Mouse (Mus musculus): ENCODE data around the gene Mast2. TPM values are rescaled to one million over a fixed set of nuclear protein-coding genes. Genes with fewer than 3 reads are reported as not detected.

Mast2 gene
- total and polyA plus RNA-seq, 3 experiments, result 4.2 to 21.4 (median 11.1) TPM

- Histone ChIP-seq H3K4me3 (replicated peaks in 1 of 3; ENCODE audit: low read depth in 2 of 3, low read length in 2 of 3, poor library complexity in 1 of 3) (no peak overlapping the region), H3K9me3 (replicated peaks; ENCODE audit: low read length) (no peaks in the 10 kb centered on the region), H3K27me3 (replicated peaks) (no peaks in the 10 kb centered on the region), H3K4me2 (ENCODE audit: insufficient read depth, low read depth, poor library complexity, severe bottlenecking) (no peak overlapping the region), H3K36me3 (replicated peaks in 1 of 2; ENCODE audit: control insufficient read depth in 1 of 2, insufficient read depth in 1 of 2, low read length in 1 of 2) (peaks cover 0 to 7% of the 10 kb centered on the region in 2 experiments), H3K27ac (ENCODE audit: insufficient read depth, low read depth) (no peak overlapping the region), H3K4me1 (ENCODE audit: control insufficient read depth in 1 of 2, insufficient read depth in 2 of 2) (peaks cover 0 to 10% of the 10 kb centered on the region in 2 experiments; a peak in 1 of 4 replicates), H3K79me2 (replicated peaks; ENCODE audit: control insufficient read depth, extremely low read depth, insufficient read depth, poor library complexity, severe bottlenecking) (no peaks in the 10 kb centered on the region; the same call in 1 of the 2 replicates), H3K9ac (ENCODE audit: insufficient read depth, low read depth) (no peak overlapping the region)
- in situ Hi-C loops (cut with MboI; ENCODE audit: low pct_ligation_motif_present, low pct_unique_long_range_greater_than_20kb, low sequenced_read_pairs) (no loop called here), dilution Hi-C loops (cut with MboI; ENCODE audit: extremely low pct_ligation_motif_present, extremely low pct_unique_long_range_greater_than_20kb, low sequenced_read_pairs) (no loop called here)
- no peak for DNase-seq (ENCODE audit: extremely low read depth)
- TF ChIP-seq CTCF (conservative IDR thresholded peaks at IDR 0.05 in 1 of 2, IDR thresholded peaks at IDR 0.05 in 1 of 2; ENCODE audit: low read depth in 2 of 2, low read length in 2 of 2) (peak in 1 of 2 experiments; percentile 32; a peak in 2 of 4 replicates), ELF1 (IDR thresholded peaks at IDR 0.05; ENCODE audit: low read depth, low read length) (no peak)
Observed at GRCm38 (mm10) chr4:116435626-116436025, 28.4 kb downstream of the Mast2 start.

- Histone ChIP-seq H3K36me3 (replicated peaks in 1 of 2; ENCODE audit: control insufficient read depth in 1 of 2, insufficient read depth in 1 of 2, low read length in 1 of 2) (peaks cover 0 to 4% of the 10 kb centered on the region in 2 experiments), H3K4me1 (ENCODE audit: control insufficient read depth in 1 of 2, insufficient read depth in 2 of 2) (peaks cover 8 to 31% of the 10 kb centered on the region in 2 experiments), H3K27me3 (replicated peaks) (no peaks in the 10 kb centered on the region), H3K9me3 (replicated peaks; ENCODE audit: low read length) (no peaks in the 10 kb centered on the region), H3K4me3 (replicated peaks in 1 of 3; ENCODE audit: low read depth in 2 of 3, low read length in 2 of 3, poor library complexity in 1 of 3) (no peak overlapping the region), H3K79me2 (replicated peaks; ENCODE audit: control insufficient read depth, extremely low read depth, insufficient read depth, poor library complexity, severe bottlenecking) (no peaks in the 10 kb centered on the region), H3K27ac (ENCODE audit: insufficient read depth, low read depth) (no peak overlapping the region), H3K4me2 (ENCODE audit: insufficient read depth, low read depth, poor library complexity, severe bottlenecking) (no peak overlapping the region), H3K9ac (ENCODE audit: insufficient read depth, low read depth) (no peak overlapping the region)
- dilution Hi-C loops (cut with MboI; ENCODE audit: extremely low pct_ligation_motif_present, extremely low pct_unique_long_range_greater_than_20kb, low sequenced_read_pairs) (no loop called here), in situ Hi-C loops (cut with MboI; ENCODE audit: low pct_ligation_motif_present, low pct_unique_long_range_greater_than_20kb, low sequenced_read_pairs) (no loop called here)
- DNase-seq (ENCODE audit: extremely low read depth), result peak; percentile 47
- TF ChIP-seq USF1 (IDR thresholded peaks at IDR 0.05; ENCODE audit: low read depth, low read length) (peak; percentile 63), ZNF384 (IDR thresholded peaks at IDR 0.05; ENCODE audit: low read depth, low read length) (no peak), E2F4 (IDR thresholded peaks at IDR 0.05; ENCODE audit: insufficient replicate concordance, low read depth, low read length) (no peak), USF2 (conservative IDR thresholded peaks at IDR 0.05; ENCODE audit: low read depth, low read length) (peak; percentile 42; the same call in 1 of the 2 replicates)
Observed at GRCm38 (mm10) chr4:116422186-116422585, 41.8 kb downstream of the Mast2 start.

DNA sequence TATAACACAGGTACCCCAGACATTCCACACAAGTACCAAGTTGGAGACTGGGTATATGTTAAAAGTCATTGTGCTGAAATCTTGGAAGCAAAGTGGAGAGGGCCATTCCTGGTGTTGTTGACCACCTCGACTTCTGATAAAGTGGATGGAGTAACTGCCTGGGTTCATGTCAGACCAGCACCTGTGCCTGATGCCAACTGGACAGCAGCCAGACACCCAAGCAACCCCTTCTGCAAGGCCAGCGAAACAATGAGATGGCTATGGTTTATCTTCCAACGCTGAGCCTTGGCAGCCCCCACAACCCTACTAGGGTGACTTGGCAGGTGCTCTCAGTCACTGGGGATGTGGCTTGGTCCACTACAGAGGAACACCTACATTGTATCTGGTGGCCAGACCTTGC is 42.8 kb downstream of the Mast2 start:
- H3K27me3 ChIP-seq (replicated peaks), result no peaks in the 10 kb centered on the region
- no peaks in the 10 kb centered on the region for H3K9me3 ChIP-seq (replicated peaks; ENCODE audit: low read length)
- peaks cover 0 to 4% of the 10 kb centered on the region in 2 experiments for H3K36me3 ChIP-seq (replicated peaks in 1 of 2; ENCODE audit: control insufficient read depth in 1 of 2, insufficient read depth in 1 of 2, low read length in 1 of 2)
- in situ Hi-C loops (cut with MboI; ENCODE audit: low pct_ligation_motif_present, low pct_unique_long_range_greater_than_20kb, low sequenced_read_pairs), result no loop called here
- no peak for TF ChIP-seq RAD21 (IDR thresholded peaks at IDR 0.05; ENCODE audit: low read depth, low read length)
- TF ChIP-seq BHLHE40 (IDR thresholded peaks at IDR 0.05; ENCODE audit: low read depth, low read length), result no peak
- no peak for TF ChIP-seq NRF1 (IDR thresholded peaks at IDR 0.05; ENCODE audit: low read depth, low read length)
- TF ChIP-seq ETS1 (conservative IDR thresholded peaks at IDR 0.05; ENCODE audit: low read depth, low read length), result no peak
- no peak for TF ChIP-seq POLR2A (IDR thresholded peaks at IDR 0.05; ENCODE audit: low read depth, low read length)
- no peak for TF ChIP-seq MAX (IDR thresholded peaks at IDR 0.05; ENCODE audit: low read length)
- no peak for TF ChIP-seq ZNF384 (IDR thresholded peaks at IDR 0.05; ENCODE audit: low read depth, low read length)
- TF ChIP-seq PAX5 (IDR thresholded peaks at IDR 0.05; ENCODE audit: low read length), result no peak
- TF ChIP-seq SMC3 (IDR thresholded peaks at IDR 0.05; ENCODE audit: low read depth, low read length), result no peak
- no peak for TF ChIP-seq HCFC1 (IDR thresholded peaks at IDR 0.05; ENCODE audit: low read depth, low read length)
- TF ChIP-seq JUND (conservative IDR thresholded peaks at IDR 0.05; ENCODE audit: low read depth, low read length), result no peak
- TF ChIP-seq MYC (IDR thresholded peaks at IDR 0.05; ENCODE audit: low read depth, low read length), result no peak
- no peak for TF ChIP-seq ZC3H11A (IDR thresholded peaks at IDR 0.05; ENCODE audit: low read depth, low read length)
- TF ChIP-seq MEF2A (IDR thresholded peaks at IDR 0.05; ENCODE audit: borderline replicate concordance, low read depth, low read length), result no peak
- TF ChIP-seq USF1 (IDR thresholded peaks at IDR 0.05; ENCODE audit: low read depth, low read length), result no peak
- no peak for TF ChIP-seq JUN (IDR thresholded peaks at IDR 0.05; ENCODE audit: insufficient read depth, low read depth, low read length)
- TF ChIP-seq E2F4 (IDR thresholded peaks at IDR 0.05; ENCODE audit: insufficient replicate concordance, low read depth, low read length), result no peak
- TF ChIP-seq CHD2 (IDR thresholded peaks at IDR 0.05; ENCODE audit: low read length), result no peak
- H3K4me3 ChIP-seq (replicated peaks in 1 of 3; ENCODE audit: low read depth in 2 of 3, low read length in 2 of 3, poor library complexity in 1 of 3), result no peak overlapping the region
- H3K79me2 ChIP-seq (replicated peaks; ENCODE audit: control insufficient read depth, extremely low read depth, insufficient read depth, poor library complexity, severe bottlenecking), result no peaks in the 10 kb centered on the region
- DNase-seq (ENCODE audit: extremely low read depth), result no peak
- H3K4me2 ChIP-seq (ENCODE audit: insufficient read depth, low read depth, poor library complexity, severe bottlenecking), result no peak overlapping the region
- H3K9ac ChIP-seq (ENCODE audit: insufficient read depth, low read depth), result no peak overlapping the region
- no peak overlapping the region for H3K27ac ChIP-seq (ENCODE audit: insufficient read depth, low read depth)
- dilution Hi-C loops (cut with MboI; ENCODE audit: extremely low pct_ligation_motif_present, extremely low pct_unique_long_range_greater_than_20kb, low sequenced_read_pairs), result no loop called here
- H3K4me1 ChIP-seq (ENCODE audit: control insufficient read depth in 1 of 2, insufficient read depth in 2 of 2), result peaks cover 8 to 31% of the 10 kb centered on the region in 2 experiments

Measured in CH12.LX (cell line).